Mouse (Mus musculus) heart, postnatal 36 days (tissue): Measurements from ENCODE around the gene Wbp2. TPM values are rescaled to one million over a fixed set of nuclear protein-coding genes. Genes with fewer than 3 reads are reported as not detected.

ENCODE experiments used
- DNase-seq, 2 experiments: peaks; one replicate each; pipeline ENCODE4 v3.0.0; 2021 to 2022
- intact Hi-C: fragments of 180-260 bp; cut with DNase I; formaldehyde crosslinking; loops from one replicate; pipeline ENCODE4 v1.15.1; 2025
- total RNA-seq, 2 experiments: library from RNA; stranded (reverse); gene quantifications; 2 replicates each; pipeline ENCODE4 v1.2.3; 2021

Wbp2 gene
- total RNA-seq, 2 experiments from 2014 or later, result 97.0 to 106 TPM

DNA sequence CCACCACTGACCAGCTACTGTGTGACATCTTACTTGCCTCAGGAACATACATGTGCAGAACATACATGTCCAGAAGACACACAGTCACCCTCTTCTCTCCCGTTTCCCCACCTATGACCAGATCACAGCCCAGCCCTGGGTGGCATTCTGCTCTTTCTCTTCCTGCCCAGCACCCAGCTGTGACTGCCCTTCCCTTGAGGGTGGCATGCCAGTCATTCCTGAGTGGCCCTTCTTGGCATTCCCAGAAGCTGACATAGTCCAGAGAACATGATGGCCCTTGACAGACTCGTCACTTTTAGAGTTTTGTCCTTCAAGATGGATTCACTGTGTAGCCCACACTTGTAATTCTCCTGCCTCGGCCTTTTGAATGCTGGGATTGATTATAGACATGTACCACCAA is 14.2 kb downstream of the Wbp2 start:
- intact Hi-C loops, result no loop called here
- no peak for DNase-seq

DNA sequence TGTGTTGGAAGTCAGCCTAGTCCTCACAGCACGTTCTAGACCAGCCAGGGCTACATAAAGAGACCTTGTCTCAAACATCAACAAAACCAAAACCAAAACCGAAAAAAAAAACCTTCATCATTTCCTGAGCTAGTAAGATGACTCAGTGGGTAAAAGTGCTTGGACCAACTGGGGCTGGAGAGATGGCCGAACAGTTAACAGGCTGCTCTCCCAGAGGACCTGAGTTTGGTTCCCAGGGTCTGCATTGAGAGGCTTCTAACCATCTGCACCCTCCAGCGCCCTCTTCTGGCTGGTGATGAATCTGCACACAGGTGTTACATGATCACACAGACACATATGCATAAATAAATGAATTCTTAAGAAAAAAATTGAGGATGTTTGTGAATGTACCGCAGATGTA is 15.3 kb downstream of the Wbp2 start:
- DNase-seq, result no peak
- intact Hi-C loops, result no loop called here

DNA sequence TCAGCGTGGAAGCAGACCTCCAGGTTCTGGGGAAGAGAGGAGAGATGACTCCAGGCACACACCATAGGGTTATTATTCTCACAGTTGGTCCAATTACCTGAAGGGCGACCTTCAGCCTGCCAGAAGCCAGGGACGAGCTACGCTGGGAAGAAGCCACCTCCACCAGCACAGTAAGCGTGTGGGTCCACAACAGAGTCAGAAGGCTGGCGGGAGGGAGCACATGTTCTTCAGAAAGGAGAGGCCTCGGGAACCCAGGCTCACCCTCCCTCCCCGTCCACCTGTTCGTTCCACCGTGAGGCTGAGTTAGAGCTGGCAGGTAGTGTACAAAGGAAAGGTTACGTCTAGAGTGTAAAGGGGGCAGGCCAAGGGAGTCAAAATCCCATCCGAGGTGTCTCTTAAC is 21.4 kb downstream of the Wbp2 start:
- no peak for DNase-seq
- intact Hi-C loops, result no loop called here

DNA sequence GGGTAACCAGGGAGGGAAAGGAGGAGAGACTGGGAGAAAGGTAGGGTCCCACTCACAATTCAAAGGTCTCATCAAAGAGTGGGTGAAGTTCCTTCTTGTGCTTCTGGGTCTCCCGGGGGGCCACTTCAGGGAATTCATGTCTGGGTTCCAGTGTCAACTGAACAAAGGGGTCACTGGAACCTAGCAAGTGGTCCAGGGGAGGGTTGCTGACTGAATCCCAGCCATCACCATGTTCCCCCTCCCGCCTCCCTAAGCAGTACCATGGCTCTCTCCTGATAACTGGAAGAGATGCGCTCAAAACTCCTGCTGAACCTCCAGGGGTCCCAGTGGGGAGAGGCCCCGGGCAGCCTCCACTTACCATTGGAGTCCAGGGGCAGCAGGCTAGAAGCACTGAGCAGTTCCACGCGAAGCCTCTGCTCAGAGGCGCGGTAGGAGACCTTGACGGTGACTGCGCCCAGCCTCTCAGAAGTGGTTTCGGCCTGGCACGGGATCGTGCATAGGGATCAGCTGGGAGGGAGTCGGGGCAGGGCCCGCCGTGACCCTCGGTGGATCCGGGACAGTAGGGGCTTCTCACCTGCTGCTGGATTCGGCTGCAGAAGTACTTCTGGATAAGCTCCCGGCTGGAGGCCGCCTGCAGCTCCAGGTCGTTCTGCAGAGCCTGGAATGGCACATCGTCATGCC is 22.5 kb downstream of the Wbp2 start:
- no peak for DNase-seq
- intact Hi-C loops, result no loop called here

DNA sequence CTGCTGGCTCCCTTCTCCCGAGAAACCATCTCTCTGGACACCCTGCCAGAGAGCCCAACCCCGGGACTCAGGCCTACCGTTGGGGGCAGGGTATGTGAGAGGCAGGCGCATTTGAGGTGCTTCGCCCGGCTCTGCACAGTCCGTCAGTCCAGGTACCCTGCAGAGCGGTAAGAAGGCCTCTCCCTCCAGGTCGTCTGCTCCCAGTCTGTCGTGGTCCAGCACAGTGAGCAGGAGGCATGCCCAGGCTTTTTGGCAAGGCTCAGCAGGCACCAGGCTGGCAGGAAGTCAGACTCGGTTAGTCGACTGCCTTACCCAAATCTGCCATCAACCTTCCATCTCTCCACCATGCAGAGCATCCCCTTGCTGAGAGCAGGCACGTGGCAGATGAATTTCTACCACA is 23.2 kb downstream of the Wbp2 start:
- intact Hi-C loops, result no loop called here
- DNase-seq, result no peak

DNA sequence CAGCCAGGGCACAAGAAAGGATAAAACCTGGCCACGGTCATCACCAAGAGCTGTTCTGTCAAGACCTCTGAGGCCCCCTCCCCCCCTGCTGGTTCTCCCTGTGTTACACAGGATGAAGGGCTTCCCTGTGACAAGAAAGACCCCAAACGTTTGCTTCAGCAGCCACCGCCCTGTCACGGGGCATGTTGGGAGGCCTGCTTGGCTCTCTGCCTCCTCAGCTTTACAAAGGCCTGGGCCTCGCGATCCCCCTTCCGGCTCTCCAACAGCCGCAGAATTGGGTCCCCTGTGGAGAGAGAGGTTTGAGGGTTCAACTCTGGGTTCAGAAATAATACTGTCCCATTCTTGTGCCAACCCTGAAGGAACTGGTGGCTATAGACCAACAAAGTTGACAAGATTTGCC is 24.3 kb downstream of the Wbp2 start:
- intact Hi-C loops, result no loop called here
- no peak for DNase-seq

DNA sequence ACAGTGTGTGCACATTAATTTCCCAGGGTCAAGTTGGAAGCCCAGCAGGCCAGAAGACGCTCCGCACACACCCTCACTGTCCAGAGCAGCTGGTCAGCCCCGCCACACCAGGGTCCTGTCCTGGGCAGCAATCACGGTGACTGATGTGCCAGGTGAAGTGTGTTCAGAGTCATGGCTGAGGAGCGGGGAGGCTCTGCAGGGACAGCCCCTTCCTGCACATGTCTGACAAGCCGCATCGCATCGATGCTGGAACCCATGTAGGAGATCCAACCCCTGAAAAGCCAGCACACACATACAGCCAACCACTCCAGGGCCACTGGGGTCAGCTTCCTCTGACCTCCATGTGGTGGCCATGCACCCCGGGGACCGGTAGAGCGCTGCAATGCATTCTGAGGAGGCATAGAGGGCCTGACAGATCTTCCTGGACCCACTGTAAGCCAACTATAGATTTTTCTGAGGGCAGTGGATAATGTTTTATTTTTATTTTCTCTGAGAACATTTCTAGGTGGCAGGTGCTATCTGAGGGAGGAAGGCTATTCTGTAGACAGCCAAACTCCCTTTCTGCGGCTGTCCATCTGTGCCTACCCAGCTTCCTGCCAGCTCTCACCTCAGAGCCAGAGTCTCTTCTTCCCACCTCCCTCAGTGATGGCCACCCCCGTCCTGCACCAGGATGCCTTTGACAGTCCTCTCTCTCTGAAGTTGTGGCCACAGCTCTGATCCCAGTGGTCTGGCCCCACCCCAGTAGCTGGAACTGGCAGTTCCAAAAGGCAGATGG is 25.0 kb downstream of the Wbp2 start:
- no peak for DNase-seq
- intact Hi-C loops, result no loop called here

DNA sequence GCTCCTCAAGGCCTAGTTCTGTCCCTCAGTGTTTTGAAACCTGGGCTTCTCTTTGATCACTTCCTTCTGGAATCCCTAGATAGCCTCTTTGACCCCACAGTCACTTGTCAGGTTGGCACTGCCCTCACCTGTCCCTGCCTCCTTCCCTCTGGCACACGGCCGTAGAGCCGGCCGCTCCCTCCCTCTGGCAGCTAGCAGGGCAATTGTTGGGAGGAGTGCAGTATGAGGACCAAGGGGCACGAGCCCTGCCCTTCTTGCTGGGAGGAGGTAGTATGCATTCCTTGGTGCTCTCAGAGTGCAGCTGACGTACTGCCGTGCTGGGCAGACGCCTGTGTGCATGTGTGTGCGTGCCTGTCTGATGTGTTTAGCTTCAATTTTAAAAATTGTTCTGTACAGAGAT is 26.2 kb downstream of the Wbp2 start:
- intact Hi-C loops, result no loop called here

DNA sequence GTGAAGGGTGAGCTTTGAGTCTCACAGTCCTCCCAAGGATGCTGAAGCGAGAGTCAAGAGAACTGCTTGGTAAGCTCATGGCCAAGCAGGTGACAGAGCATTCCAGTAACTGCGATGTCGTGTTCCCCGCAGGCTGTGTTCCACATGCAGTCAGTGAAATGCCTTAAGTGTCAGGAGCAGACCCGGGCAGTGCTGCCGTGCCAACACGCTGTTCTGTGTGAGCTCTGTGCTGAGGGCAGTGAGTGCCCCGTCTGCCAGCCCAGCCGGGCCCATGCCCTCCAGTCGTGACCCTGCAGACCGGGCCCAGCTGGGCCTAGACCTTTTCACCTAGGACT is 27.1 kb downstream of the Wbp2 start:
- no peak for DNase-seq
- intact Hi-C loops, result no loop called here

More for the DNA sequence above, 26.2 kb downstream of the Wbp2 start:
- DNase-seq, result no peak

DNA sequence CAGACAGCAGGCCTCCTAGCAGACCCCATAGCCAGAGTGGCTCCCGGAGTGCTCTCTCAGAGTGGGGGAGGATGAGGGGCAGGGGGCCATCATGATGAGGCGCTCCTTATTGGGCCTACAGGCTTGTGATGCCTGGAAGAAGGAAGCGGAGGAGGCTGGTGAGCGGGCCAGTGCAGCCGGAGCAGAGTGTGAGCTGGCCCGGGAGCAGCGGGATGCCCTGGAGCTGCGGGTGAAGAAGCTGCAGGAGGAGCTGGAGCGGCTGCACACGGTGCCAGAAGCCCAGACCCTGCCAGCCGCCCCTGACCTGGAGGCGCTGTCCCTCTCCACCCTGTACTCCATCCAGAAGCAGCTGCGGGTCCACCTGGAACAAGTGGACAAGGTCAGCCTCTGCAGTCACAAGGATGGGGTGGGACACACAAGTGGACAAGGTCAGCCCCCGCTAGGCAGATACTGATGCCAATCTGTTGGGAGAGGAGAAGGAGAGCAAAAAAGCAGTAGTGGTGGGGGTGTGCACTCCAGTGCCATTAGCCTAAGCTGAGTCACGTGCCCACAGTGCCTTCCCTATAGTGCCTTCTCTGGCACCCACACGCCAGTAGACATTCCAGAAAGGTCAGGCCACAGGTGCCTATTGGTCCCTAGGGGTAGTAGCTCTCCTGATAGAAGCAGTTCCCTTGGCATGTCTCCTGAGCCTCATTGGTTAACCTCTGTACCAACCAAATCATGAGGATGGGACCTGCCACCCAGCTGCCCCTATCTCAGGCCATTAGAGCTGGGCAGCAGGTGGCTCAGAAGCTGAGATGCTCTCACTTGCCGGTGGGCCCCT is 27.7 kb downstream of the Wbp2 start:
- intact Hi-C loops, result no loop called here
- DNase-seq, result no peak

DNA sequence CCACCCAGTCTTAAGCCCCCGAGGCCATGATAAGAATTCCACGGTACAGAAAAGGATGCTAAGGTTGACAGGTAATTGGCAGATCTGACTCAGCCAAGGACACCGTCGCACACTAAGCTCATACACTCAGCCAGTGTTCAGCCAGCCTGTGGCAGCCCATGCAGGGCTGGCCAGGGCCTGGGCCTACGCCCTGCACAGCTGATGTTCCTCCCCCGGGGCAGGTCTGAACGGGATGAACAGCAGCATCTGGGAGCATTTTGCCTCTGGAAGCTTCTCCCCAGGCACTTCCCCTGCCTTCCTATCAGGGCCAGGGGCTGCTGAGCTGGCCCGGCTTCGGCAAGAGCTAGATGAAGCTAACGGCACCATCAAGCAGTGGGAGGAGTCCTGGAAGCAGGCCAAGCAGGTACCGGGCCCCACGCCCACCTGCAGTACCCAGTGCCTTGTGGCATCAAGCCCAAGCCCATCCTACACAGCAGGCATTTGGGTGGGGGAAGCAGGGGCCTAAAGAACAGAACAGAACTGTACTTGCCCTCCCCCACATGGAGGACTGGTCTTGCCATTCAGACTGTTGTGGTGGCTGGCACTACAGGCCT is 28.7 kb downstream of the Wbp2 start:
- no peak for DNase-seq
- intact Hi-C loops, result no loop called here

DNA sequence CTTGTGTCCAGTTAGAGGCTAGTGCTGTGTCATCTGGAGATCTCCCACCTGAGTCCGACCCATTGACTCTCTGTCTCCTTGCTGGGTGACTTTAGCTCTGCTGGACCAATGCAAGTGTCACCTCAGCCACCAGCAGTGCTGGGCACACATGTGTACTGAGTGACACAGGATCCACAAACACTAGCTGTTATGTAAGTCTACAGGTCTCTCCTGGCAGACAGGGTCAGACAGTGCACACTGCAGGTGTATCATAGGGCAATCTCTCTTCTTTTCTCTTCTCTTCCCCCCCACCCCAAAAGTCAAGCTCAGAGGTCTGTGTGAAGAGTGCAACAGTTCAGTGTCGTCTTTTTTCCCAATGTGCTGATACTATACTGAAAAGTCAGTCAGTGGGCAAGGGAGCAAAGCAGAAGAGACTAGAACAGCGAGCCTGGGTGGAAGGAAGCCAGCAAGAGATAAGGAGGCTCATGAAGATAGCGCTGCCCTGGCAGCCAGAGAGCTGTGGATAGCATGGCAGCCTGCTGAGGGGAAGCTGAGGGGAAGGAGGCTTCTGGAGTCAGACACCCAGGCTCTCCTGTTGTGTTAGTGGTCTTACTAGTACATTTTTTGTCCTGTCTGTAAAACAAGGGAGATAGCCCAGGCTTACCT is 29.4 kb downstream of the Wbp2 start:
- DNase-seq, result no peak
- intact Hi-C loops, result no loop called here

DNA sequence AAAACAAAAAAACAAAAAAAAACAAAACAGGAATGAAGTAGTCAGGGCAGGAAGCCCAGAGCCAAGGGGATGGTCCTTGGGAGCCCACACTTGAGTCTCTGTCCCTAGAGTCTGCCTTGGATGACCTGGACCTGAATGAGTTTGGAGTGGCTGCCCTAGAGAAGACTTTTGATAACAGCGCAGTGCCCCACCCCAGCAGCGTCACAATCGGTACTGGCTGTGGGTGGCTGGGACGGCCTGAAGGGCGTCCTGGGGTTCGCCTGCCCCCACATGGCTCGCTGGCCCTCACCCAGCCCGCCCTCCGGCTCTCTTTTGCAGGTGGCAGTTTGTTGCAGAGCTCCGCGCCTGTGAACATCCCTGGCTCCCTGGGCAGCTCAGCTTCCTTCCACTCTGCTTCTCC is 30.9 kb downstream of the Wbp2 start:
- intact Hi-C loops, result no loop called here
- DNase-seq, result no peak

DNA sequence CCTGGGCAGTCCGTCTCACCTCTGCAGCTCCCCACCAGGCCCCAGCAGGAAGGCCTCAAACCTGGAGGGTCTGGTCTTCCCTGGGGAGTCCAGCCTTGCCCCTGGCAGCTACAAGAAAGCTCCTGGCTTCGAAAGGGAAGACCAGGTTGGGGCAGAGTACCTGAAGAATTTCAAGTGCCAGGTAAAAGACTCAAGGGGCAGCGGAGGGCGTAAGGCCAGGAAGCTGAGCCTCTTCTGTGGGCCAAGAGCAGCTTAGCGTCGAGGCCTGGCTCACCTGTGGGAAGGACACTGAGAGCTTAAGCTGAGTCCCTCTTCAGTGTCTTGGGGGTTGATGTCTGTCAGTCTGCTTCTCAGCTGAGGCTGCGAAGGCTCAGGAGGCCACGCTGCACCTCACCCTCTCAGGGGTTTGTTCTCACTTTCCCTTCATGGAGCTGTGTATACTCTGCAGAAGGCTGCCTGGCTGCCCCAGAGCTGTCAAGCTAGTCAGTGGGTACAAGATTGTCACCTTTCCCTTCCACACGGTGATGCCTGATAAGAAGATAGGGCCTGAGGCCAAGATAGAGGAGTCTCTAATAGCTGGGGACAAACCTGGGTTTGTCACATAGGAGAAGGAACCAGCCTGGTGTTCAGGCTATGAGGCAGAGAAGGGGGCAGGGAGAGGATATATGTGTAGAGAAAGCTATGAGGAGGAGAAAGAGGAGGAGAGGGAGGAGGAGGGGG is 33.1 kb downstream of the Wbp2 start:
- no peak for DNase-seq
- intact Hi-C loops, result no loop called here

DNA sequence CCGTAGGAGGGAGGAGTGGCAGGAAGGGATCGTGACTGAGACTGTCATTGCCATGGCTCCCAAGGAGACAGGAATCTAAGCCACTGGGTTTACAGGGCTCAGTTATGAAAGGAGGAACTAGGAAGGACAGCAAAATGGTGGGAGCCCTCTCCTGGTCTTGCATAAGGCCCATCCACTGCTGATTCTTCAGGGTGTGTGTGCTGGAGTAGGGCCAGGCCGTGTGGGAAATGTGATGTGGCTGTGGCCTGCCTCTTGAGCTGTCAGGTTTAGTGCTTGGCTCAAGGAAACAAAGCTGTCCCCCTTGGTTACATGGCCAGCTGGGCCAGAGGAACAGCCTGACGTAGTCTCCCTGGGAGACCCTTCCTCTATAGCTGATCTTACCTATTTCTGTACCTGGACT is 36.6 kb downstream of the Wbp2 start:
- intact Hi-C loops, result no loop called here
- no peak for DNase-seq

DNA sequence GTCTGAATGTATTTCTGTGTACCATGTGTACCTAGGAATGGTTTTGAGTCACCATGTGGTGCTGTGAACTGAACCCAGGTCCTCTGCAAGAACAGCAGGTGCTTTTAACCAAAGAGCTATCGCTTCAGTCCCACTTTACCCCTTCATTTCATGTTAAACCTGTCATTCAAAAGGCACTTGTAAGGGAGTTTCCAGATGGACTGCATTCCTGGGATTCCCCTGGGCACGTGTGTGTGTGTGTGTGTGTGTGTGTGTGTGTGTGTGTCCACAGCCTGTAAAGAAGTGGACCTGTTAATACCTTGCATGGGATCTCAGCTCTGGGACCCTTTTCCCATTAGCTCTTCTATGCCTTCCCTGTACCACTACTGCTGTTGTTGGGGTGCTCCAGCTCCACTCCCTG is 37.2 kb downstream of the Wbp2 start:
- no peak for DNase-seq
- intact Hi-C loops, result no loop called here

DNA sequence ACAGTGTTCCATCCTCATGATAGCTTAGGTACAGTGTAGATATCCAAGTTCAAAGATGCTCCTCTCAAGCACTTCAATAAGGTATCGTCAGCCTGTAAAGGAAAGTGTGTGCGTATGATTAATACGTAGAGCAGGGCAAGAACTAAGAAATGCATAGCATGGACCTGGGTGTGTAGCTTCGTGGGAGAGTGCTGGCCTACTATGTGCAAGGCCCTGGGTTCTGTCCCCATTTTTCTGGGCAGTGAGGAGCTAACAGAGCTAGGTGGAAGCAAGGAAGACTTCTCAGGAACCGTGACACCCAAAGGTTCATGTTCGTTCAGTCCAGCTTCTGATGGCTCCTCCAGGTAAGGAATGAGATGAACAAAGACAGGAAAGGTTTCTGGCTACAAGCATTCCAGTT is 41.6 kb downstream of the Wbp2 start:
- intact Hi-C loops, result no loop called here
- DNase-seq, result no peak

DNA sequence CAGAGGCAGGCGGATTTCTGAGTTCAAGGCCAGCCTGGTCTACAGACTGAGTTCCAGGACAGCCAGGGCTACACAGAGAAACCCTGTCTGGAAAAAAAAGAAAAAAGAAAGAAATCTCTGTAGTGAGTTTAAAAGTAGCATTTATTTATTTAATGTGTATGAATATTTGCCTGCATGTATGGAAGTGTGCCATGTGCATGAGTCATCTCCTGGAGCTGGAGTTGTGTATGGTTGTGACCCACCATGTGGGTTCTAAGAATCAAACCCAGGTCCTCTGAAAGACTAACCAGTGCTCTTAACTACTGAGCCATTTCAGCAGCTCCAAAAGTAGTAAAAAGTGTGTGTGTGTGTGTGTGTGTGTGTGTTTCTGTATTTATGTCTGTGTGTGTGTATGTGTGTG is 43.5 kb downstream of the Wbp2 start:
- intact Hi-C loops, result no loop called here

DNA sequence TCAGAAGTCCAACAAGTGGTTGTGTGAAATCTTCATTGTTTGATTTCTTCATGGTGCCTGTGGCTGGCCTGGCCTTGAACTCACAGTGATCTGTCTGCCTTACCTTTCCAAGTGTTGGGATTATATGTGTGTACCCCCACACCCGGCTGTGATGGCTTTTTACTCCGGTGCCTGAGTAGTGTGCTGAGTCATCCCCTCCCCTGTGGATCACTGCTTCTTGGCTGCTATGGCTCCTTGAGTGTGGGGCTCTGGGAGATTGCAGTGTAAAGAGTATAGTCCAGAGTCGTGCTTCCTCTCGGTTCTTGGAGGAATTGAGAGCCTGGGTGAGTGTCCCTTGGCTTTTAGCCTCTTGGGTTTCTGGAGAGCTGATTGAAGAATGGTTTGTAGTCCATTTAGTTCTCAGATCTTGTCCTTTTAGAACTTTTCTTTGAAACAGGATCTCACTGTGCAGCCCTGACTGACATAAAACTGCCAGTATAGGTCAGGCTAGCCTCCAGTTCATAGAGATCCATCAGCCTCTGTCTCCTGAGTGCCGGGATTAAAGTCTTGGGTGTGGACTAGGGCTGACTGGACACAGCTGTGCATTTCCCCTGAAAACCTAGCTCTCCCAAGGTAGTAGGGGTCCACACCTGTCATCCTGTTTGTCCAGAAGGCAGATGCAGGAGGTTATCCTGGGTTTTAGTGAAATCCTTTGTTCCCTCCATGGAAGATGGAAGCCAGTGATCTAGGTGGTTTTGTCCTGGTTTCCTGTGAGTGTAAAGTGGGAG is 44.2 kb downstream of the Wbp2 start:
- intact Hi-C loops, result no loop called here

More for the DNA sequence above, 43.5 kb downstream of the Wbp2 start:
- no peak for DNase-seq

DNA sequence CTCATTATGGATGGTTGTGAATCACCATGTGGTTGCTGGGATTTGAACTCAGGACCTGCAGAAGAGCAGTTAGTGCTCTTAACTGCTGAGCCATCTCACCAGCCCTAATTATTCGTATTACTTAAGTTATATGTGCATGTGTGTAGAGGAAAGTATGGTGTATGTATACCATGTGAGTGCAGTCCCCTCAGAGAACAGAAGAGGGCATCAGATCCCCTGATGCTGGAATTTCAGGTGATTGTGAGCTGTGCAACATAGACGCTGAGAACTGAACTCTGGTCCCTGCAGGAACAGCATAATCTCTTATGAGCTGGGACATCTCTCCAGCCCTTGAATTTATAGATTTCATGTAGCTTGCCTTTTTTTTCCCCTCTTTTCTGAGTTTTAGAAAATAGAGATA is 45.0 kb downstream of the Wbp2 start:
- intact Hi-C loops, result no loop called here
- DNase-seq, result no peak

More for the DNA sequence above, 44.2 kb downstream of the Wbp2 start:
- DNase-seq, result no peak
